Mouse (Mus musculus) neural tube, embryonic 13.5 days (tissue): ENCODE results near the gene Vegfb. TPM values are rescaled to one million over a fixed set of nuclear protein-coding genes. Genes with fewer than 3 reads are reported as not detected.

Experiments
- ATAC-seq: fragments of 200-750 bp; cut with Nextera tagmentation; 2 replicates; pipeline ENCODE4 v1.8.0; 2017; ENCODE audit warnings: low read depth, mild to moderate bottlenecking, moderate TSS enrichment, moderate library complexity
- H3K27ac ChIP-seq: fragments of 300-500 bp; sonication (generic); replicated peaks from 2 replicates; pipeline ENCODE4 v1.5.1; 2015; ENCODE audit warnings: moderate library complexity, mild to moderate bottlenecking, inconsistent platforms
- H3K27me3 ChIP-seq: fragments of 300-500 bp; sonication (generic); 2 replicates; pipeline ENCODE4 v1.6.1; 2015; ENCODE audit warnings: mild to moderate bottlenecking, inconsistent platforms
- H3K36me3 ChIP-seq: fragments of 300-500 bp; sonication (generic); 2 replicates; pipeline ENCODE4 v1.6.1; 2015; ENCODE audit warnings: mild to moderate bottlenecking, inconsistent platforms
- H3K4me1 ChIP-seq: fragments of 300-500 bp; sonication (generic); replicated peaks from 2 replicates; pipeline ENCODE4 v1.6.1; 2015; ENCODE audit warnings: inconsistent platforms
- H3K4me2 ChIP-seq: fragments of 300-500 bp; sonication (generic); 2 replicates; pipeline ENCODE4 v1.6.1; 2015; ENCODE audit warnings: inconsistent platforms, mild to moderate bottlenecking, moderate library complexity
- H3K4me3 ChIP-seq: fragments of 300-500 bp; sonication (generic); 2 replicates; pipeline ENCODE4 v1.5.1; 2015; ENCODE audit warnings: mild to moderate bottlenecking, inconsistent platforms
- H3K9ac ChIP-seq: fragments of 300-500 bp; sonication (generic); 2 replicates; pipeline ENCODE4 v1.6.1; 2015; ENCODE audit warnings: moderate library complexity, mild to moderate bottlenecking, inconsistent platforms
- H3K9me3 ChIP-seq: fragments of 300-500 bp; sonication (generic); 2 replicates; pipeline ENCODE4 v1.6.1; 2016; ENCODE audit warnings: inconsistent platforms
- WGBS: fragments of 180-500 bp; shearing (Covaris S2); methylation state at CpG from one replicate; pipeline ENCODE4 v1.1.7; 2015; 5-methylcytosine and 5-hydroxymethylcytosine counted together
- polyA plus RNA-seq: library from polyadenylated mRNA; unstranded; fragments of >200 nt; fragmentation: Nextera tagmentation; extraction: Ambion mirVana; gene quantifications from 2 replicates; pipeline ENCODE4 v1.2.1, GENCODE M21; 2015

Vegfb gene
- polyA plus RNA-seq = 37.2 and 39.3 TPM in 2 replicates

GRCm38 (mm10) chr19:6987061-6987903, at the start of gene Vegfb:
Vegfb (minus strand) TSS chr19:6987651.
- peak within 1 kb of the TSS; percentile 93 for H3K9ac ChIP-seq
- H3K27me3 ChIP-seq = no peaks in the 10 kb centered on the region
- 1% methylated on average over 81 of the region's 85 CpGs for WGBS

GRCm38 (mm10) chr19:7034006-7034405, 46.6 kb upstream of the Vegfb start:
- WGBS = 93% methylated on average over 5 of the region's 5 CpGs
- H3K4me3 ChIP-seq = no peak overlapping the region
- no peaks in the 10 kb centered on the region for H3K9me3 ChIP-seq
- no peak overlapping the region for H3K9ac ChIP-seq
- ATAC-seq = no peak
- H3K4me2 ChIP-seq = no peak overlapping the region
- H3K4me1 ChIP-seq = peaks cover 28% of the 10 kb centered on the region
- H3K27me3 ChIP-seq = no peaks in the 10 kb centered on the region
- H3K36me3 ChIP-seq = peaks cover 65% of the 10 kb centered on the region
- H3K27ac ChIP-seq = no peak overlapping the region

More at GRCm38 (mm10) chr19:6987061-6987903, at the start of gene Vegfb:
- Histone ChIP-seq H3K4me2 (peak within 1 kb of the TSS; percentile 87), H3K36me3 (peaks cover 28% of the 10 kb centered on the region), H3K27ac (peak within 1 kb of the TSS; percentile 84), H3K4me3 (peak within 1 kb of the TSS; percentile 78), H3K4me1 (peaks cover 30% of the 10 kb centered on the region), H3K9me3 (no peaks in the 10 kb centered on the region)
- peak; percentile 45 for ATAC-seq

DNA sequence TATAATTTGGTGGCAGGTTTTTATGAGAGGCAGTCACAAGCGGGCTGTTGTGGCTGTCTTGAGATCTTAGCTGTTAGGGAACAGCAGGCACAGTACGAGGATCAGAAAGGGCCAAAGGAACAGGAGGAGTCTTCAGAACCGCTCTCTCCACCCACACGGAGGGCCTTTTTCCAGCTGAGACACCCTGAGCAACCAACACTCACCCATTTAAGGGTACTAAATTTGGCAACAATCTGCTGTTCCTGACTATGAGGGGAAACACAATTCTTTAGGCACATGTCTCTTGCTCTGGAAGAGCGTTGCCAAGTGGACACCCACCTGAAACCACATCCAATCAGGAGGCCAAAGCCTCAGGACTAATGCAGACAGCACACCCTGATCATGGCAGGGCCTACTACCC, 42.1 kb upstream of the Vegfb start:
- no peak for ATAC-seq
- H3K27me3 ChIP-seq = no peaks in the 10 kb centered on the region
- H3K4me1 ChIP-seq = no peaks in the 10 kb centered on the region
- no peak overlapping the region for H3K4me3 ChIP-seq
- no peak overlapping the region for H3K9ac ChIP-seq
- no peak overlapping the region for H3K4me2 ChIP-seq
- WGBS = 97% methylated on average over 5 of the region's 5 CpGs
- peaks cover 97% of the 10 kb centered on the region for H3K36me3 ChIP-seq
- no peak overlapping the region for H3K27ac ChIP-seq
- H3K9me3 ChIP-seq = no peaks in the 10 kb centered on the region

DNA sequence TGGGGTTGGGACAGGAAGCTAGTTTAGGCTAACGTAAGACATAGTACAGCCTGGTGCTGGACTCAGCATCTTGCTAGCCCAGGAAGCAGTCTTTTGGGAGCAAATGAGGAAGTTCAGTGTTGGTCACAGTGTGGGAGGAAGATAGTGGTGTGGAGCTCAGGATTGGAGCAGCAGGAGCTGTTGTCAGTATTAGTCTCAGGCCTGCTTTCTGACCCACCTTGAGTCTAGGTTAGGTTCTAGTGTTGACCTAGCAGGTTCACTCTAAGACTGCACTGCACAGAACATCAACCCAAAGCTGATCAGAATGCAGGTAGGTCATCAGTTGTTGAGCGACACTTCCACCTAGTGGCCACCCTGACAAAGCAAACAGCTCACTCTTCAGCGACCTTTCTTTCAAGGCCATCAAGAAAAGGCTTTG, 32.8 kb upstream of the Vegfb start:
- Histone ChIP-seq H3K9ac (no peak overlapping the region), H3K27me3 (no peaks in the 10 kb centered on the region), H3K36me3 (peaks cover 86% of the 10 kb centered on the region), H3K4me3 (no peak overlapping the region), H3K9me3 (no peaks in the 10 kb centered on the region), H3K4me1 (no peaks in the 10 kb centered on the region), H3K27ac (no peak overlapping the region), H3K4me2 (no peak overlapping the region)
- peak; percentile 50 for ATAC-seq
- 62% methylated on average over 3 of the region's 3 CpGs for WGBS

GRCm38 (mm10) chr19:7019191-7019590, 31.7 kb upstream of the Vegfb start, which contains the start of gene Fermt3:
Fermt3 (minus strand) TSS chr19:7019469.
- Histone ChIP-seq H3K9ac (no peak within 1 kb of the TSS), H3K36me3 (peaks cover 75% of the 10 kb centered on the region), H3K4me1 (no peaks in the 10 kb centered on the region), H3K27ac (no peak within 1 kb of the TSS), H3K9me3 (no peaks in the 10 kb centered on the region), H3K4me2 (no peak within 1 kb of the TSS), H3K4me3 (no peak within 1 kb of the TSS), H3K27me3 (no peaks in the 10 kb centered on the region)
- ATAC-seq = no peak
- WGBS = 91% methylated on average over 5 of the region's 5 CpGs

DNA sequence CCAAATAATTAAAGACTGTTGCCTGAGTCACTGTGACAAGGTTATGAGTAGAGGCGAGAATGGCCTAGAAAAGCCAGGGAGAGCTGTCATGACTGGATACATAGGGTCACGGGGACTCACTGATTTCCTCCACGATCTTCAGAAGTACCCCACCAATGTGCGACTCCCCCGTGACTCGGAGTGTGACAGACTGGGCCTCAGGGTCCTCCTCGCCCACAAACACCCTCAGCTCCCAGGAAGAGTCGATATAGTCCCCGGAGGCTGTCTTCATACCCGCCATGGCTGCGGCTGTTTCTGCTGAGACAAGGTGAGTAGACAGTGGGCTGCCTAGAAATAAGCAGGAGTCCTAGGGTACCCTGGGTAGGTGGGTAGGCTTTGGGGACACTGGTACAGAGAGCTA, 31.1 kb upstream of the Vegfb start:
- Histone ChIP-seq H3K4me3 (no peak overlapping the region), H3K9me3 (no peaks in the 10 kb centered on the region), H3K36me3 (peaks cover 70% of the 10 kb centered on the region), H3K4me2 (no peak overlapping the region), H3K9ac (no peak overlapping the region), H3K4me1 (no peaks in the 10 kb centered on the region), H3K27me3 (no peaks in the 10 kb centered on the region), H3K27ac (no peak overlapping the region)
- WGBS = 92% methylated on average over 11 of the region's 11 CpGs
- ATAC-seq = no peak

GRCm38 (mm10) chr19:7017541-7018457, 30.3 kb upstream of the Vegfb start:
- Histone ChIP-seq H3K27me3 (no peaks in the 10 kb centered on the region), H3K9ac (no peak overlapping the region), H3K9me3 (no peaks in the 10 kb centered on the region), H3K27ac (no peak overlapping the region), H3K4me3 (no peak overlapping the region), H3K4me1 (no peaks in the 10 kb centered on the region), H3K36me3 (peaks cover 66% of the 10 kb centered on the region), H3K4me2 (no peak overlapping the region)
- no peak for ATAC-seq
- WGBS = 81% methylated on average over 12 of the region's 12 CpGs

DNA sequence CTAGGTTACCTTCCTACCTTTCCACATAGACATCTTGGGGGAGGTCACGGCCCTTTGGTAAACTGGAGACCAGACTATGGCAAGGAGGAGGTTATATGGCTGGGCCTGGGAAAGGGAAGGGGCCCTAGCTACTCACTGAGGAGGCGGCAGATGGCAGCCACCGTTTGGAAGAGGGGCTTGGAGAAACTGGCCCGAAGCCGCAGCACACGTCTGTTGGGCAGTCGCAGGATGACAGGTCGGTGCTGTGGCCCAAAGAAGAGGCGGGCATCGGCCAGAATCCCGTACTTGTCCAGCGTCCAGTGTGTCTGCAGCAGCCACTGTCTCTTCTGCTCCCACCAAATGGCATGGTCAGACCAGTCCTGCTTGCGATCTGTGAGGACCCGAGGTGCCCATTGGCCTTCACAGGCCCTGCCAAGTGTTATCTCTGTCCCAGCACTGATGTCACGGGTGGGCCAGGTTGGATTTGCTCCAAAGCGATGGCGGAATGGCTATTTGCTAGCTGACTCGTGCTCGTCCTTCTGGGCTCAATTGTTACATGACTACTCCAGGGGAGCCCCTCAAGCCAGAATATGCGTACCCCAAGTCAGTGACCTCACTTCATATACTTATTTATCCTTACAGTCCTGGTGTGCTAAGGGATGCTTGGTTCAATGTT, 27.2 kb upstream of the Vegfb start:
- no peak overlapping the region for H3K9ac ChIP-seq
- no peak overlapping the region for H3K4me2 ChIP-seq
- no peaks in the 10 kb centered on the region for H3K4me1 ChIP-seq
- WGBS = 92% methylated on average over 20 of the region's 20 CpGs
- no peak overlapping the region for H3K27ac ChIP-seq
- peaks cover 37% of the 10 kb centered on the region for H3K36me3 ChIP-seq
- H3K27me3 ChIP-seq = no peaks in the 10 kb centered on the region
- no peak overlapping the region for H3K4me3 ChIP-seq
- no peak for ATAC-seq
- H3K9me3 ChIP-seq = no peaks in the 10 kb centered on the region

DNA sequence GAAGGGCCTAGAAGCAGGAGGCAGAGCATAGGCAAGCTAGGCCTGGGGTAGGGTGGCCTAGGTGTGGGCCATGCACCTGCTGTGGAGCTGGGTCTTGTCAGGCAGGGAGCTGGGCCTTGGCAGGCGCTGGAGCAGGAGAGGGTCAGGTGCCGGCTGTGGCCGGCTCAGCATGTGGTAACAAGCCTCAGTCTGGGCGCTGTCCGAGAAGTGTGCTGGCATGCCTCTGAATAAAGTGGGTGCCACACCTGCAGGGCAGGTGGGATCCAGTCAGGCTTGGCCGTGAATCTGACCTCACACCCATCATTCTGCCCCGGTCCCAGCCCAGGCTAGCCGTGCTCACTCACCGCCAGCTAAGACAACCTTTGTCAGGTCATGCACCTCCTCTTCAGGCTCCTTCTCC, 26.5 kb upstream of the Vegfb start:
- Histone ChIP-seq H3K4me1 (no peaks in the 10 kb centered on the region), H3K4me2 (no peak overlapping the region), H3K27ac (no peak overlapping the region), H3K4me3 (no peak overlapping the region), H3K9ac (no peak overlapping the region), H3K36me3 (peaks cover 31% of the 10 kb centered on the region), H3K27me3 (no peaks in the 10 kb centered on the region), H3K9me3 (no peaks in the 10 kb centered on the region)
- 93% methylated on average over 9 of the region's 9 CpGs for WGBS
- no peak for ATAC-seq

GRCm38 (mm10) chr19:7012426-7012825, 25.0 kb upstream of the Vegfb start:
- no peak overlapping the region for H3K4me3 ChIP-seq
- H3K9me3 ChIP-seq = no peaks in the 10 kb centered on the region
- H3K4me2 ChIP-seq = no peak overlapping the region
- no peaks in the 10 kb centered on the region for H3K4me1 ChIP-seq
- H3K36me3 ChIP-seq = peaks cover 17% of the 10 kb centered on the region
- H3K27ac ChIP-seq = no peak overlapping the region
- no peak overlapping the region for H3K9ac ChIP-seq
- no peaks in the 10 kb centered on the region for H3K27me3 ChIP-seq
- 77% methylated on average over 4 of the region's 4 CpGs for WGBS
- ATAC-seq = no peak

DNA sequence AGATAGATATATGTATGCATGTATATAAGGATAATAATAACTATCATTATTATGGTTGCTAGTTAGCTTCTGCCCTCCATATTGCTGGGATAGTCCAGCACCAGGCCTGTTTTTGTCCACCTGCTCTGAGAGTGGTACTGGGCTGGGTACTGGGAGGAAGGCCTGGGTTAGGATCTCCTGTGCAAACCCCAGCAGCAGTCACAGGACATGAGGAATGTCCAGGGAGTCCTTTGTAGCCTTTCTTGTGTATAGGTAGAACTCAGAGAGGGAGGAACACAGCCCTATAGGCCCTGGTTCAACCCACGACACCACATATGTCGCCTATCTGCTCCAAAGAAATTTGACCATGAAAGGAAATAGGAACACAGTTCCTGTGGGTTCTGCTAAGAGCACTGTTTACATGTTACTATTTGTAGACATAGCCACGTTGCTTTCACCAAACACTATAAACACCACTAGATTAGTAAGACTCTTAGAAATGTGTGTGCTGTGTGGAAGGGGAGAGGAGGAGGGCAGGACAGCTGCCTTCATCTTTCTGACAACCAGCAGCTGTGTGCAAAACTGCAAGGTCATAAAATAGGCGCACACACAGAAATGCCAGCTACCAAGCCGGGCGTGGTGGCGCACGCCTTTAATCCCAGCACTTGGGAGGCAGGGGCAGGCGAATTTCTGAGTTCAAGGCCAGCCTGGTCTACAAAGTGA, 19.6 kb upstream of the Vegfb start:
- no peak for ATAC-seq
- H3K4me1 ChIP-seq = no peaks in the 10 kb centered on the region
- H3K36me3 ChIP-seq = no peaks in the 10 kb centered on the region
- no peaks in the 10 kb centered on the region for H3K27me3 ChIP-seq
- no peak overlapping the region for H3K4me2 ChIP-seq
- 82% methylated on average over 9 of the region's 9 CpGs for WGBS
- H3K4me3 ChIP-seq = no peak overlapping the region
- H3K9ac ChIP-seq = no peak overlapping the region
- H3K27ac ChIP-seq = no peak overlapping the region
- no peaks in the 10 kb centered on the region for H3K9me3 ChIP-seq
